Mouse (Mus musculus) c-Kit-positive CD71-positive TER-119-positive erythroid progenitor cells, embryonic 14.5 days (primary cell): ENCODE results near the gene Ankrd52.

Experiments used
- DNase-seq: peaks from one replicate; pipeline ENCODE4 v3.0.0-alpha.2; 2013; ENCODE audit warnings: low spot score

The Ankrd52 gene

GRCm38 (mm10) chr10:128440407-128440806 is 63.5 kb downstream of the Ankrd52 start:
- no peak for DNase-seq

DNA sequence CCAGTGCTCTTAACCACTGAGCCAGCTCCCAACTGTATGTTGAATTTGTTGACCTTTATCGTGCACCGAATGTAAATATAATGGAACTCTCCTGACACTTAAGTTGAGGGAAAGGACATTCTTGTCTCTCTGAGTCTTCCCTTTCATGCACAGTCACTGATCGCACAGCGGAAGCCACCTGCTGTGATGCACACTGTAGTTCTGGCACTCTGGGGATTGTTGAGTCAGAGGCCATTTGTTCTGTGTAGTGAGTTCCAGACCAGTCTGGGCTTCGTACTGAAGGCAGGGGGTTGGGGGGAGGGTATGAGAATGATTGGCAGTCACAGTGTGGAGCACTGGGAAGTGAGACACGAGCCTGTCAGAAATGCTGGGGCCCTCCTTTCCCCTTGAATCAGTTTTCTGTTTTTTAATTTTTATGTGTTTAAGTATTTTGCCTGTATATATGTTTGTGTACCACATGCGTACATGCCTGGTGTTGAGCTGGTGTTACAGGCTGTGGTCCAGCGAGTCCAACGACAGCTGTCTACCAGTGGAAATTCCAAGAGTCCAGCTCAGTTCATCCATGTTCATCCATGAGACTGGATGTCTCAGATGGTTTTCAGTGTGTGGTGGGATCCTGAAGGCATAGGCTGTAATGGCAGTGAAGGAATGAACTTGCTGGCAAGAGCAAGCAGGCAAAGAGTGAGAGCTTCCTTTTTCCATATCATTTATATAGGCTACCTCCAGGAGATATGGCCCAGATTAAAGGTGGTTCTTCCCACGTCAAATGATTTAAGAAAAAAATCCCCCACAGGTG is 64.6 kb downstream of the Ankrd52 start:
- DNase-seq: no peak

- DNase-seq: no peak
Observed at GRCm38 (mm10) chr10:128442718-128443117, 65.8 kb downstream of the Ankrd52 start.

- DNase-seq: no peak
Observed at GRCm38 (mm10) chr10:128444354-128444753, 67.4 kb downstream of the Ankrd52 start.

DNA sequence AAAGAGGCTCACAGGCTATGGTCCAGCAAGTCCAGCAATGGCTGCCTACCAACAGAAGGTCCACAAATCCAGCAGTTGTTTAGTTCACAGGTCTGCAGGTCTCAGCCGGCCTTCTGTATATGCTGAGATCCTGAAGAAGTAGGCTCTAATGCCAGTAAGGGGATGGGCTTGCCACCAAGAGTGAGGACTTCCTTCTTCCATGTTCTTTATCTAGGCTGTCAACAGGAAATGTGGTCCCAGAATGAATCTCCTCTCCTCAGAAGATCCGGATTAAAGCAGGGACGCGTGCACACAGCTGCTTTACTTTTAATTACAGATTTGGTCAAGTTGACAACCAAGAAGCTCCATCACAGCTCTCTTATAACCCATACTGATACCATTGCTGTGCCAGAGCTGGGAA is 68.5 kb downstream of the Ankrd52 start:
- no peak for DNase-seq

- no peak for DNase-seq
Observed at GRCm38 (mm10) chr10:128451014-128451413, 74.1 kb downstream of the Ankrd52 start.

DNA sequence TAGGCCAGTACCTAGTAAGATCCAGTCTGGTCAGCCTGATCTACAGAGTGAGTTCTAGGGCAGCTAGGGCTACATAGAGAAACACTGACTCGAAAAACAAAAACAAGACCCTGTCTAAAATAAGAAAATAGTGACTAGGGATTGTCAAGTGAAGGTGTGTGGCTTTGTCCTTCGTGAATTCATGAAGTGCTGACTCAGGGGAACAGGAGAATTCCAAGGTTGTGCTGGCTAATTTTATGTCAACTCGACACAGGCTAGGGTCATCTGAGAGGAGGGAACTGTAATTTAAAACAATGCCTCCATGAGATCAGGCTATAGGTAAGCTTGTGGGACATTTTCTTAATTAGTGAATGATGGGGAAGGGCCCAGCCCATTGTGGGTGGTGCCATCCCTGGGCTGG is 77.6 kb downstream of the Ankrd52 start:
- no peak for DNase-seq

GRCm38 (mm10) chr10:128455280-128455679 is 78.4 kb downstream of the Ankrd52 start:
- peak; percentile 74 for DNase-seq

DNA sequence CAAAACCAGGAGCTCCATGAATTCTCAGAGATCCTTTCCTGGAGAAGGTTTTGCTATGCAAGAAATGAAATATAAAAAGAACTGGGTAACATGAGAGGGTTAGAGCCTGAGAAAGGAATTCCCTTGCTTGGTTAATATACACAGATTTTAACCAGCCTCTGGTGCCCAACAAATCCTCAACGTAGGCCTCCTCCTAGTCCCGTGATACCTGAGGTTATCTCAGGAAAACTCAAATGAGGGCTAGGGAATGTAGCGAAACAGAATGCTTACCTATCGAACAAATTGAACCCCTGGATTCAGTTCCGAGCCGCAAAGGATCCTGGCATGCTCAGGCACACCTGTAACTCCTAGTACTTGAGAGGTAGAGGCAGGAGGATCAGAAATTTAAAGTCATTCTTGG is 80.8 kb downstream of the Ankrd52 start:
- DNase-seq: no peak
